Mouse (Mus musculus): ENCODE measurements around the gene A630095N17Rik.
"Not testable (repeated sequence)": the region's sequence is repeated elsewhere in the genome, so short reads cannot be mapped to it uniquely, and the experiment has no call there.

The A630095N17Rik gene

DNA sequence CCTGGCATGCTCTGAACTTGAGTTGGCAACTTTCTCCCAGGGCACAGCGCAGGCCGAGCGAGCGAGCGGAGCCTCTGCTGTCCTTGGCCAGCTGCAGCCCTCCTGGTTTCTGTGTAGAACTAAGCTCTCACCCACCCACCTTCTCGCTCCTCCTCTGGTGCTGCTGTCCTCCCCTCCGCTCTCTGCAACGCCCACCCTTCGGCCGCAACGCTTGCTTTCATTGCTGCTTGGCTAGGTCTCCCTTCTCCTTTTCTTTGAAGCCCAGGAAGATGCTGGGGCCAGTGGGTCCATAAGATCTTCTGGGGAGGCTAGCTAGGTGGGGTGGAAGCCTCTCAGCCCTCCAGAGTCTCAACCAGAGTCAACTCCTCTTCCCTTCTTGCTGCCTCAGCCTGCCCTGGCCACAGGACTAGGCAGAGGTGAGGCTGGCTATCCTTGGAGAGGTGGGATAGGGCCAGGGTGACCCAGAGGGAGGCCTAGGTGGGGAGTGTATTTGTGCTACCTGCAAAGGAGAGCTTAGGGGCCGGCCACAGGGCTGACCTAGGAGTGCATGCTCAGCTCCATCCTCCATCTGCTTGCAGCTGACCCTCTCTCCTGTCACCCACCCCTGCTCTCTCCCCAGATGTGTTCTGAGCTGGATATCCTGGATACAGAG lies 12.4 kb upstream of the A630095N17Rik start:
- DNase-seq (ENCODE audit: low read depth, low spot score) = no peak

DNA sequence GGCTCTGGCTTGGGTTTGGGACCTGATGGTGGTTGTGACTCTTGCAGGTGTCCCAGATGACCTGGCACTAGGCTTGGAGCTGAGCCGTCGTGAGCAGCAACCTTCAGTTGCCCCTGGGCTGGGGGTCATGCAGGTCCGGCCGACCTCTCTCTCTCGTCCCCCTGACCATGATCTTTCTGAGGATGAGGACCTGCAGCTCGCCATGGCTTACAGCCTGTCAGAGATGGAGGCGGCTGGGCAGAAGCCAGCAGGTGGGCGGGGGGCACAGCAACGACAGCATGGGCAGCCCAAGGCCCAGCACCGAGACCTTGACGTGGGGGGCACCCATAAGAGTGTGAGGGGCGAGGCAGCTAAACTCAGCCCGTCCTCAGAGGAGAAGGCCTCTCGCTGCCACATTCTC lies 11.5 kb upstream of the A630095N17Rik start:
- DNase-seq (ENCODE audit: low read depth, low spot score) = no peak

DNA sequence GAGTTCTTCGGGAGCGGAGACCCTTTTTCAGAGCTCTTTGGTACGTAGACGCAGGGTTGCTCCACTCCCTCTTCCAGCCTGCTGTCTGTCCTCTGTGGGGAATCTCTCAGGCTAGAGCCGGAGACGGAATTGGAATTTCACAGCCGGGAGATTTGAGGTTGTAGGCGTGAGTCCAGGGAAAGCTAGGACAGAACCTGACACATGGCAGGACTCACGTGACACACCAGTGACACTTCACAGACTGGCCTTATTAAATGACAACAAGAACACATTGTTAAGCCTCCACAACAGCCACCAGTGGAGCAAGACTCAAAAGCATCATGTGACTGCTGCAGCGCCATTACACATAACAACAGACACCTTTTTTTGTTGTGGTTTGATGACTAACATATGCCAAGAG lies 7.7 kb upstream of the A630095N17Rik start:
- DNase-seq (ENCODE audit: low read depth, low spot score) = no peak

DNA sequence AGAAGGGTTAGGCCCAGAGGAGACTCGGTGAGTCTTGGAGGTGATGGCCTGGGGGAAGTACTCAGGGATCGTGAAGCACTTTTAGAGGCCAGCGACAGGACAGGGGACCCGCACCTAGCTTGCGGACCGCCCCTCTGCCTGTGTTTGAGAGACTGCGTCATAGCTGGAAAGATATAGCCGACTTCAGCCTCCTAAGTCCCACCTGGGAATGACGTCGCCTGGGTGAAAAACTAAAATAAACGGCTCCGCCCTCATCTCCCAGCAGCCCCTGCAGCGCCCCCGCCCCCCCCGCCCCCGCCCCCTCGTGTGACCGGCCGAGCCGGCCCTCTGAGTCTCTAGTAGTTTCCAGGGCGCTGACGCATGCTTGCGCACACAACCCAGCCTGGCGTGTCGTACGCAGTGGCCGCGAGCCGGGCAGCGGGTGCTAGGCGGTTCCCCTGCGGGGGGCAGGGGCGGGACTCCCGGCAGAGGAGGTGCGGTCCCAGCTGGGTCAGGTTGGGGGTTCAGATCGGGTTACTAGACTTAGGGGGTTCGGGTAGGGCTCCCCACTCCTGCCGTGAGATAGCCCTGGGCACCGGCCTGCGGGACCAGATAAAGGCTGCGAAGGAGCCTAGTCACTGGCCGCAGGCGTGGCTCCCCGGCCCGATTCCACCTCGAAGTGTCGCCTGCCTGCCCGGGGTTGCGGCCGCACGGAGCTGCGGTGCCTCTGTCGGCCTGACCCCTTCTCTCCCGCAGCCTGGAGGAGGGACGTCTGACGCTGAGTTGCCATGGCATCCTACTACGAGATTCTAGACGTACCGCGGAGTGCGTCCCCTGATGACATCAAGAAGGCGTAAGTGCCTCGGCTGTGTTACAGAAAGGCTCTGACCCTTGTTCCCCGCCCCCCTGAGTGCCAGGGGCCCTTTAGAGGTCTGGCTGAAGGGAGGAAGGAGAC lies 4.5 kb upstream of the A630095N17Rik start, which contains the start of gene Dnajb2:
TSS of gene Dnajb2 (plus strand) at position 290 of the 934 bp plus-strand sequence.
- DNase-seq (ENCODE audit: low read depth, low spot score) = peak; percentile 88

DNA sequence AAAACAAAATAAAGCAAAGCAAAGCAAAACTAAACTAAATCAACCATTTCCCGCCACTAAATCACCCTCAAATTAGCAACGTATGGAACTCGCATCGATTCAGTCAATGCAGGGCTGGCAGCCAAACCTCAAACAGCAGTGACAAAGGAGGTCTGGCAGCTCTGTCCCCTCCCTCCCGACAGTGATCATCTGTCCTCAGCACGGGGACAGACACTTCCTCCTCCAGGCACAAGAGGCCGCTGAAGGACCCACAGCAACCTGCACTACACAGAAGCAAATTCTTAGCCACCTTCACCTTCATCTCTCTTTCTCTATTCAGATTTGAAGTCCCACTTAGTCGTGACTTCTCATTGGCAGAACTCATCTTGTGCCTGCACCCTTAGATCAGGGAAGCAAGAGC lies 2.7 kb upstream of the A630095N17Rik start:
- DNase-seq (ENCODE audit: low read depth, low spot score) = no peak

DNA sequence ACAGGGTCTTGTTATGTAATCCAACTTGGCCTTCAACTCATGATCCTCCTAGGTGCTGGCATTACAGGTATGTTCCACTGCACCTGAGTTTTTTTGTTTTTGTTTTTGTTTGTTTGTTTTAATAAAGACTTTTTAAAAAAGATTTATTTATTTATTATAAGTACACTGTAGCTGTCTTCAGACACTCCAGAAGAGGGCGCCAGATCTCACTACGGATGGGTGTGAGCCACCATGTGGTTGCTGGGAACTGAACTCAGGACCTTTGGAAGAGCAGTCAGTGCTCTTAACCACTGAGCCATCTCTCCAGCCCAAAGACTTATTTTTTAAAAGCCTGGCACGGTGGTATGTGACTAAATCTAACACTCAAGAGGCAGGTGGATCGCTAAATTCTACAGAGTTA lies 587 bp upstream of the A630095N17Rik start:
- DNase-seq (ENCODE audit: low read depth, low spot score) = not testable (repeated sequence)

DNA sequence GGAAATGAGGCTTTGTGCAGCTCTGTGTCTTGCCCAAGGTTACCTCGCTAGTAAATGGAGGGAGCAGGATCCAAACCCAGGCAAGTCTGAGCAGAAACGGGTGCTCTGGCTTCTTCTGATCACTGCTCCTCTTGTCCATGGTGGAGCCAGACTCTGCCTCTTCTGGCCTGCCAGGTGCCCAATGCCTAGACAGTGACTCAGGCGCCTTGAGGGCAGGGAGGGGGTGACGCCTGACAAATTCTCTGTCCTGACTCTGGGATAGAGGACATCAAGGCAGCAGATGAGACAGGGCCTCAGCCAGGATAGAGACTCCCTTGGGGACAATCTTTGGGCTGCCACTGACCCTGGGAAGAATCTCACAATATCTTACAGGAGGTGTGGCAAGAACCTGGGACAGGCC lies 678 bp downstream of the A630095N17Rik start:
- no peak for DNase-seq (ENCODE audit: low read depth, low spot score)

GRCm38 (mm10) chr1:75230335-75230994 lies 1.4 kb downstream of the A630095N17Rik start:
- DNase-seq (ENCODE audit: low read depth, low spot score) = no peak

DNA sequence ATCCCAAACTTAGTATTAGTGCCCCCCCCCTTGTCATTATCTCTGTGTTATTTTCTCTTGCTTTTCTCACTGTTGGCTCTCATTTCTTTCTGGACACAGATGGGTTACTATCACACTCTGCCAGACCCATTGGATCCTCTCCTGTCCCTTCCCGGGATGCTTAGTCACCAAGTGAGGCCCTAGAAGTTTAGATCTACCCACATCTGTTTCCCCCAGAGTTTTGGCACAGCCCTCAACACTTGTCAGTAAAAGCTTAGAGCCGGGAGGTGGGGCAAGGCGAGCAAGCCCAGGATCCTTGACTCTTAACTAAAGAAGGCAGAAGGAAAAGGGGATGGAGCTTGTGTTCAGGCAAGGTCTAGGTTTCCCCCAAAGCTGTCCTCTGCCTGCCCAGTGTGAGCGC lies 2.7 kb downstream of the A630095N17Rik start:
- no peak for DNase-seq (ENCODE audit: low read depth, low spot score)

- no peak for DNase-seq (ENCODE audit: low read depth, low spot score)
Measured at GRCm38 (mm10) chr1:75227653-75228052, 4.2 kb downstream of the A630095N17Rik start.

DNA sequence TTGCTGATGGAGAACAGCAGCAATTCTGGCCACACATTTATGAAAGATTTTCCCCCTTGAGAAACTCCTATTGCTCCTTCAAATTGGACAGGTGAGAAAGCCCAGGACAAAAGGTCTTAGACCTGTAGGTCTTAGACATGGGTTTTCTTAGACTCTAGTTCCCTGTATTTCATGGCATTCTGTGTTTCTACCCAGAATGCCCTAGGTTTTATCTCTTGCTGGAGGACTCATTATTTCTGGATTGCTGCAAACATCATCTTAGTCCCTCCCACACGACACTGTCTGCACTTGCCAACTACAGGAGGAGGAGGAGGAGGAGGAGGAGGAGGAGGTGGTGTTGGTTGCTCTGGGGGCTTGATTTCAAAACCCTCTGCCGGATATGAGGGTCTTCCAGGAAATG lies 5.8 kb downstream of the A630095N17Rik start:
- no peak for DNase-seq (ENCODE audit: low read depth, low spot score)

DNA sequence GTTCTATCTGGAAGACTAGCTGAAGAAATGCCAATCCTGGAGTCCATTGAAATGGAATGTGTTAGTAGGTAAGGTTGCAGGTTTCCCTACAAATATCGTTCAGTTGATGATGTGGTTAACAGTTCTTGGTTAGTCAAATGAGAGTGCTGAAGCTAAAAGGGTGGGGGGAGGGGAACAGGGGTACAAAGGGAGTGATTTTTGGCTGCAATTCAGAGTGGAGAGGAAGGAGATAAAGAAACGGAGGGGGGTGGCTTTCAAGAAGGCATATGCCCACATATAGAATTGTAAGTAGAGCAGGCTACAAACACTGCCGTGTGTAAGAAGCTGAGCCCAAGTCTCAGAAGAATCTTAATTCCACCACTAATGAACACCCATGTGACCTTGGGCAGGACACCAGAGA lies 6.4 kb downstream of the A630095N17Rik start:
- DNase-seq (ENCODE audit: low read depth, low spot score) = no peak

- no peak for DNase-seq (ENCODE audit: low read depth, low spot score)
Measured at GRCm38 (mm10) chr1:75223532-75223931, 8.4 kb downstream of the A630095N17Rik start.

GRCm38 (mm10) chr1:75222926-75223325 lies 9.0 kb downstream of the A630095N17Rik start:
- no peak for DNase-seq (ENCODE audit: low read depth, low spot score)

GRCm38 (mm10) chr1:75221538-75221937 lies 10.4 kb downstream of the A630095N17Rik start:
- no peak for DNase-seq (ENCODE audit: low read depth, low spot score)

DNA sequence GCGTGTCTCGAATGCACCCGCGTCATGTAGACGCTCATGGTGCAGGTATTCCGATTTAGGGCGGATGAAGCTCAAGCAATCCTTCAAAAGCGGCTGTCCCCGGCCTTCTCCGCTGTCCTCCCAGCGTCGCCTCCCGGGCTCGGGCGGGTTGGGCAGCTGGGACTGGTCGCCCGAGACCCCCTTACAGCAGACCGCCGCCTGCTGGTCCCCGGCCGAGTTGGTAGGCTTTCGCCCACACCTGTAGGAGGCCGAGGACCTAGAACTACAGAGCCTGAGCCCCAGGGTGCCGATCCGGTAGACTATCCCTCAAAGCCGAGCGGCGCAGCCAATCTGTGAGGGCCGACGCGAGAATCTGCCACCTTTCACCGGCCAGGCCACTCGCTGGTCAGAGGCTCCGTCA lies 12.4 kb downstream of the A630095N17Rik start, which contains the start of gene Tuba4a:
TSS of gene Tuba4a (minus strand) at position 335 of the 400 bp plus-strand sequence.
- DNase-seq (ENCODE audit: low read depth, low spot score) = no peak

GRCm38 (mm10) chr1:75219078-75219477 lies 12.8 kb downstream of the A630095N17Rik start:
- peak; percentile 86 for DNase-seq (ENCODE audit: low read depth, low spot score)

DNA sequence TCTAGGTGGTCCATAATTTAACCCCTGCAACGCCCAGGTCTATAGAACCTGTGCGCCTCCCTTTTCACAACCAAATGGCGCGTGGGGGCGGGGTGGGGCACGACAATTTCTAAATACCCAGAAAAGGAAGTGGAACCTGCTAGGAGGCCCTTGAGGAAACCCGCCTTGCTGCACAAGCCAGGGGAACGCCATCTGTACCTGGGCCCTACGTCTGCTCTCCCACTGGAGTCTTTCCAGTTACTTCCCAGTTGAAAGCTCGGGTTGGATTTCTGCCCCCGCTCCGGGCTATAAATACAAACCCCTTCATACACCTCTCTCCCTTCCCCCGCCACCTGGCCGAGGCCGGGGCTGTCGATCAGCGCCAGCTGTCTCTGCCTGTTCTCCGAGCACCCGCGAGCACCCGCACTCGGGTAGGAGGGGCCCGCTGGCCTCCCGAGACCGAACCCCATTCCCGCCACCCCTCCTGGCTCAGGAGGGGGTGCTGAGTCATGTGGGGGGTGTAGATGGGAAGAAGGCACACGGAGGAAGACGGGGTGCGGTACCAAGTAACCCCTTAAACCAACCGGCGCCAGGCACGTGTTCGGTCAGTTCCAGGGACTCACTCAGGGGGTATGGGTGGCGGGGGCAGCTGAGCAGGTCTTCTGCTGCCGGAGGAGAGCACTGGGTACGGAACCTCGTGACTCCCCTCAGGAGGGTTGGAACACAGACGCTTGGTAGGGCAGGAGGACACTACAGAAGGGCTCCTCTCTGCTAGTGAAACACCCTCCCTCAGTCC lies 13.5 kb downstream of the A630095N17Rik start:
- no peak for DNase-seq (ENCODE audit: low read depth, low spot score)

DNA sequence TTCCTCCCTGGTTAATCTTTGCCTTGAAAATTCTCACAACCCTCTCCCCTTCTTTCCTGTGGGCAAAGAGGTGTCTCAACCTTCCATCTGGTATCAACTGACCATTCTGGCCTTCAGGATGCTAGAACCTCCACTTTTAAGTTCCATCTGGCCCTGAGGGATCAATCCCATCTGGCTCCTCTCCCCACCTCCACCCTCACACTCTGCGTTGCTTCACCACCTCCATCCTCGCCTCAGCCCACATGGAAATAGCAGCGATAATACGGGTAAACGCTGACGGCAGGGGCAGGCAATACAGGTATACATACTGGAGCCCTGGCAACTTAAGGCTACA lies 14.0 kb downstream of the A630095N17Rik start:
- no peak for DNase-seq (ENCODE audit: low read depth, low spot score)

DNA sequence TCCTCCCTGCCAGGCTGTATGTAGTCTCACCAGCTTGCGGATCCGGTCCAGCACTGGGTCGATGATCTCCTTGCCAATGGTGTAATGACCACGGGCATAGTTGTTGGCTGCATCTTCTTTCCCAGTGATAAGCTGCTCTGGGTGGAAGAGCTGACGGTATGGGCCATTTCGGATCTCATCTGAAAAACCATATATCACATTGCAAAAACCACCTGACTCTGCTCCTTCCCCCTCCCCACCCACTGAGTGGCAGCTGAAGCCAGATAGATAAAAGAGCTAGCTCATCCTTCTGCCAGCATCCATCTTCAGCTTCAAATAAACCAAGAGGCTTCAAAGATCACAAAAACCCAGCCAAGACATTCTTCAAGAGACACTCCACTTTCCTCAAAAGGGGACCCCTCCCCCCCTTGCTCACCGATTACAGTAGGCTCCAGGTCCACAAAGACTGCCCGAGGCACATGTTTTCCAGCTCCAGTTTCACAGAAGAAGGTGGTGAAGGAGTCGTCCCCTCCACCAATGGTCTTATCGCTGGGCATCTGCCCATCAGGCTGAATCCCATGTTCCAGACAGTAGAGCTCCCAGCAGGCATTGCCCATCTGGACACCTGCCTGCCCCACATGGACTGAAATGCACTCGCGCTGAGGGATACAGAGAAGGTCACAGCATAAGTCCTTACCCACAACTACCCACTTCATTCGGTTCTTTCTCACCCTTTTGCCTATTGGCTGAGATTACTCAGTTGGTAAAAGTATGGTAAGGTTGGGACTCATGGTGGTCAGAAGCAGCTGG lies 14.9 kb downstream of the A630095N17Rik start:
- no peak for DNase-seq (ENCODE audit: low read depth, low spot score)

DNA sequence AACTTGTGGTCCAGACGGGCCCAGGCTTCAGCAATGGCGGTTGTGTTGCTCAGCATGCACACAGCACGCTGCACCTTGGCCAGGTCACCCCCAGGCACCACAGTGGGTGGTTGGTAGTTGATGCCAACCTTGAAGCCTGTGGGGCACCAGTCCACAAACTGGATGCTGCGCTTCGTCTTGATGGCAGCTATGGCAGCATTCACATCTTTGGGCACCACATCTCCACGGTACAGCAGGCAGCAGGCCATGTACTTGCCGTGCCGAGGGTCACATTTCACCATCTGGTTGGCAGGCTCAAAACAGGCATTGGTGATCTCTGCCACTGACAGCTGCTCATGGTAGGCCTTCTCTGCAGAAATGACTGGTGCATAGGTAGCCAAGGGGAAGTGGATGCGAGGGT lies 16.1 kb downstream of the A630095N17Rik start:
- no peak for DNase-seq (ENCODE audit: low read depth, low spot score)

Measured in c-Kit-negative CD71-positive TER-119-positive erythroid progenitor cells, embryonic 14.5 days (primary cell).